Mouse (Mus musculus) monocyte, adult 5-6 weeks (primary cell): ENCODE measurements around the gene Vps35l. TPM values are rescaled to one million over a fixed set of nuclear protein-coding genes. Genes with fewer than 3 reads are reported as not detected.
A peak's percentile ranks its signal among the peaks of the same experiment; 100 is the strongest.

Experiments
- ATAC-seq: fragments of 153-309, 156-312 bp; replicated peaks from 2 replicates; pipeline ENCODE4 v1.8.0; 2017; ENCODE audit warnings: mild to moderate bottlenecking; ENCODE audit not compliant: low TSS enrichment, insufficient number of reproducible peaks, severe bottlenecking, poor library complexity, low FRiP score
- total RNA-seq: library from RNA; stranded (forward); fragments of 200-1000, 200-491, 200-594 nt; gene quantifications from 3 replicates; pipeline ENCODE4 v1.2.3, GENCODE M21; 2017

Vps35l gene
- total RNA-seq, 1 experiment from 2014 or later: 41.4 TPM

DNA sequence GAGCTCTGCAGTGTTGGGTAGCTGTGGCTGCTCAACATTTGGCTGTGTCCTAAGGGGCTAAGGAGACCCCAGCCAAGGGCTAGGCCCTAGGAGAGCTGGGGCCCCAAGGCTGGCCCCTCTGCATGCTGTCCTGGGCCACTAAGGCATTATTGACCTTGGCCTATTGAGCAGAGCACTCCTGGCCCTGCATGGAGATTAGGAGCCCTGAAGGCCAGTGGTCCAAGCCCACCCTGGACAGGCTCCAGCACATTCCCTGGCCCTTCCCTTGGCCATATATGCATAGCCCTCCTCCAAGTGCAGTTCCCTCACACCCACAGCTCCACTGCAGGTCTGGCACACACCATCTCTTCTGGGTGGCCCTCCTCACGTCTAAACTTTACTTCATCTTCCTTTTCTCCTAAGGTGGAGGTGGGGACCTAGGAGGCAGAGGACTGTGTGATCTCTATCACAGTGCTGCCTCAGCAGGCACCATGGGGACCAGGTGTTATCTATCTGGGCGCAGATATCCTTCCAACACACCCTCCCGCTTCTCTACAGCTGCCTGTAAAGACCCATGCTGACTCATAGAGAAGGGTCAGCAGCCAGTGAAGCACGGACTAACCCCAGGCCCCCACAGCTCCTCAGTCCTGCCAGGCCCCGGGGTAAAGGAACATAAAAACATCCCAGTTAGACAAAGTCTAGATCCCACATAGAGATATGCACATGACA is 109.7 kb downstream of the Vps35l start:
- ATAC-seq: no peak

DNA sequence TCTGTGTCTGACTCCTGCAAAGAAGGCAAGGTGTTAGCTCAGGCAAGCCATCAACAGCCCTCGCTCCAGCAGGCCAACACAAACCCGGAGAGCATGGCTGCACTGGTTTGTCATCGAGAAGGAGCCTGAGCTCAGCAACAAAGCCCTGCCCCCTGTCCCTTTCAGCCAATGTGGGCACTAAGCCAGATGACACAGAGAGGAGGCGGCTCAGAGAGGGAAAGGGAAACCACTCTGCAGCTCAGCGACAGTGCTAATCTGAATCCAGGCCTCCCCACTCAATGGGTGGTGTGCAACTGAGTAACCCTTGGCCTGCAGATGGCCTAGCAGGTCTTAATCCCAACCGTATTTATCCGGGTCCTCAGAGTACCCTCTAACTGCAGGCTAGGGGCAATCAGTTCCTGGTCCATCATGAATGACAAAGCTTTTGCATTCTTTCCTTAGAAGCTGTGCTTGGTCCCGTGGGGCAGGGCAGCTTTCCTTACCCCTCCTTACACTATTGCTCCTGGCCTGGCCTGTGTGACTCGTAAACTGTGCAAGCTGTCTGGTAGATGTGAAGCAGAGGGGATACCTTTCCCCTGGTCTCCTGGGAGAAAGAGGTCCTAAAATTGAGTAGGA is 110.8 kb downstream of the Vps35l start:
- ATAC-seq: no peak

DNA sequence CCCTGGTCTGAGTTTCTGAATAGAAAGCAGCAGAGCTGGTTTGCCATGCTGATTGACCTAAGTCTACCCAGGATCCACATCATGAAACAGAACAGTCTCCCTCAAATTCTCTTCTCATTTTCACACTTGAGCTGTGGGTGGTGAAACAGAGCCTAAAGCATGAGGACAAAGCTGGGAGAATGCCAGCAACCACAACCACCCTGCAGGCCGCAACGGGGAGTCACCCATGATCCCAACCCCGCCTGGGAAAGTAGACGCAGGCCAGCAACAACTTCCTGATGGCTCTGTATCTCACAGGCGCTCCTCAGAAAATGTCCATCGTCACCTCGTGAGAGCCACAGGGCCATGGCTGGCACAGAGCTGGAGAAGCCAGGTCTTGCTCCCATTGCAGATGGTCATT is 111.5 kb downstream of the Vps35l start:
- ATAC-seq: no peak

DNA sequence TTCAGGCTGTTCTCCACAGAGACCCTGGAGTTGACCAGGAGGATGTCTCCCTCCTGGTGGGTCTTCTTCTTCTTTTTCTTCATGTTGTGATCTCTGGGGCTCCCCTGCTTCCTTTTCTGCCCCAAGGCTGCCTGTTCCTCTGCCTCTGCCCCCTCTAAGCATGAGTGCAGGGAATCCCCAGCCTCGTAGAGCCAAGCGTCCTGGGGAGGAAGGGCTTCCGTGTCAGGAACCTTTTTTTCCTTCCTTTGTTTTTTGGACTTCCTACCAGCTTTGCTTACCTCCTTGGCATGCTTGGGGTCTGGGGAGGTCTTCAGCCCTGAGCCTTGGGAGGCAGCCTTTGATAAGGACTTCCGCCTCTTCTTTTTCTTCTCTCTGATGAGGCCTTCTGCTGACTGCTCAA is 112.6 kb downstream of the Vps35l start:
- no peak for ATAC-seq

DNA sequence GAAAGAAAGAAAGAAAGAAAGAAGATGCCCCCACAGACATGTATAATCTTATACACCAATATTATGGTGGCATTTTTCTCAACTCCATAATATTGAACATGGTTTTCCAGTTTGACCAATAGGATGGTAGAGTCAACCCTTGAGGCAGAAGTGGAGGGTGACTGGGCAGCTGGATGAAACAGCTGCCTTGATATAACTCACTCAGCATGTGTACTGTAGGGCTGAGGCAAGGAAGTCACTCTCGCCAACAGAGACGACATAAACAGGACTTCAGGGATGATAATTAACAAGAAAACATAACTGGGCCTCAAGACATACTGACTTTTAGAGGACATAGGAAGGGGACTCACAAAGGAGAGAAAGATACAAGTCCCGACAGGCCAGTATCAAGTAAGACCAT is 114.6 kb downstream of the Vps35l start:
- no peak for ATAC-seq

DNA sequence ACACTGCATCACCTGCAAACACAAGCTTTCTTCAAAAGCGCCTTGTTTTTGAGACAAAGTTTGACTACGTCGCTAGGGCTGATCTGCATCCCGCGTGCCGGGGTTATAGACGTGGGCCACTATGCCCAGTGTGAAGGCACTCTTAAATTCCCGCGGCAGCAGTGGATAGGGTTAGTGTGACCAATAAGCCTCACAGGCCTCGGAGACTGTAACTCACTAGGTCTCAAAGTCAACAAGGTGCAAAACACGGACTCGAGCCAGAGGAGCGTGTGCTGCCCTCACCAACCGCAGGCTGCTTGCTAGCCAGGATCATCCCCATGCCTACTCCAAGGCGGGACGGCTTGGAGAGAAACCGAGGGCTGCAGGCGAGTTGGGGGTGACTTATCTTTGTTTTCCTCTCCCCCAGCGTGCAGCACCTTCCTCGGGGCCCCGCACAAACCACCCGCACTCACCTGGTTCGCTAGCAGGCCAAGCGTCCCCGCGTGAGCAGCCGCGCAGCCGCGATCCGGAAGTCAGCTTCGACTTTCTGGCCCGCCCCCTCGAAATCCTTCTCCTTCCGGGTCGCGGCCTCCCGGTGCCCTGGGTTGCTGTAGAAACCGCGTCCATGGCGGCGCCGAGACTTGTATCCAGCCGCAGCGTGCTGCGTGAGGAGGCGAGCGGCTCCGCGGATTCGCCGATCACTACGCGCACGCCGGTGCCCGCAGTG is 115.3 kb downstream of the Vps35l start, which contains the start of gene Iqck:
TSS of gene Iqck (plus strand) at position 582 of the 706 bp plus-strand sequence.
- ATAC-seq: peak; percentile 90

DNA sequence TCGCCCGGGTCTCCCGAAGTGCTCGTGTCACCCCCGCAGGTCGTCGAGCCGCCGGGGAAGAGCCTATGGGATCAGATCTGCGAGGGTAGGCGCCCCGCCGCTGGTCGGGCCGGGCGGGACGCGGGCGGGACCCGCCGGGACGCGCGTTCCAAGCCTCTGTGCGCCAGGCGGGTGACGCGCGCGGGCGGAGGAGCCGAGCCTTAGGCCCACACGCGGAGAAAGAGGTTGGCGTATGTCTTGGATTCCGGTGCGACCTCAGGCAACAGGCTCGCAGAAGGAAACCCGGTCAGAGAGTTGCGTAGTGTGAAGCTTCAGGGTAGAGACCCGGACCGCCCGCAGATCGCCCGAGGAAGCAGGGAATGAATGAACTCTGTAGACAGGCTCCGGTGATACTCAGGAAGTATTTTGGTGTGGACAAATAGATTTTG is 115.9 kb downstream of the Vps35l start, which contains the start of gene Knop1:
TSS of gene Knop1 (minus strand) at position 378 of the 428 bp plus-strand sequence.
- no peak for ATAC-seq

DNA sequence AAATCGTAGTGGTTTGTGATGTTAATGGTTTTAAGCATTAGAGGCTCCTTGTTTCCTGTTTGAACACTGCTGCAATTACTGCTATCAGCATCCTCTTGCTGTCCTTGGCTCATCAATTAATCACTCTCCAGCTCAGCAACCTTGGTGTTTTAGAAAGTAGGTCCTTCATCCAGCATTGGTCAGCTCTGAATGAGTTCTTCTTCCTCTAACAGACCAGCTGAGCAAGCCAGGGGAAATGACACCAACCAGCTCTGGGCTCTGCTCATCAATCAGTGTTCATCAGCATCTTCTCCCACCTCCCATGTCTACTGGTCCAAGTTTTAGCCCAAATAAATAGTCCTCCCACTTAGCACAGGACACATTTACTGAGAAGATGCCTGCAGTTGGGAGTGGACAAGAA is 118.6 kb downstream of the Vps35l start:
- no peak for ATAC-seq

DNA sequence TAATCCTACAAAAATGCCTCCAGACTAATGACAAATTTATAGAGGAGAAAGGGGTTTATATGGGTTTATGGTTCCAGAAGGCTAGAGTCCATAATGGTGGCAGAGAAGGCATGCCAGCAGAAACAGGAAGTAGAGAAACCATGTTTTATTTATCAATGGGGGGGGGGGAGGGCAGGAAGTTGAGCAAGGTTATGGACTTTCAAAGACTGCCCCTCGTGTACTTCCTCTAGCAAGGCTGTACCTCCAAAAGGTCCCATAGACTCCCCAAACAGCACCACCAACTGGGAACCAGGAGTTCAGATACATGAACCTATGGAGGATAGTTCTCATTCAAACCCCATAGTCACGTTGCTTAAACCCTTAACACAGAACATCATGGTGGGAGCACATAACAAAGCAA is 125.3 kb downstream of the Vps35l start:
- ATAC-seq: no peak

DNA sequence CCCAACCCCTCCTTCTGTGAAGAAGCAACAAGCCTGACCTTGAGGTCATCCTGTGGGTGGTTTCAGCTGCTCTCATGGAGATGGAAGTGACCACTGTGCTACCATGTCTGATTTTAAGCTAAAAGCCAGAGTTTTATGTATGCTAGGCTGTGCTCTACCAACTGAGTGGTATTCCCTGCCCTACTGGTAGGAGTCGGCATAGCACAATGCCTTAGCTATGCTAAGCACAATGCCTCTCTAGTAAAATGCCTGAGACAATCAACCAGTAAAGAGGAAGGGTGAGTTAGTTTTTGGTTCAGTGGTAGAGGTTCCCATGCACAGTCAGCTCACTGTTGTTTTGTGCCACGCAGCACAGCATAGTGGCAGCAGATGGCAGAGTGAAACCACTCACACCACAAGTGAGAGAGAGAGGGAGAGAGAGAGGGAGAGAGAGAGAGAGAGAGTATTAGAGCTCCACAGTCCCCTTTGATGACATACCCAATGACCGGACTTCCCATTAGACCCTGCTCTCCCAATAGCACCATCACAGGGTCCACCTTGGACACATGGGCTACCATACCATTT is 139.5 kb downstream of the Vps35l start:
- no peak for ATAC-seq

DNA sequence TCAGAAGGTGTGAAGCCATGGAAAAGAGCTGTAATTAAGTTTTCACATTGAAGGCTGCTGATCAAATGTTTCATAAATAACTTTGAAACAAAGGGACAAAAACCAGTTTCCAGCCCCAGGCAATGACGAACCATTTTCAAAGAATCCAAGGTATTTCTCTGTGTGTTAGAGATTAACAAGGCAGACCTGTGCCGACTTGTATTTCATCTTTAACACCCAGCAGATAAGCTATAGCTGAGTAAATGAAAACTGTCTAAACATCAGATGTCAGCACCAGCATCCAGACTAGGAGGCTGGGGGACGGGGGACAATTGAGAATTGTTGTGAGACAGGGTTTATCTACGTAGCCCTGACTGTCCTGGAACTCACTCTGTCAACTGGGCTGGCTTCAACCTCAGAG is 143.9 kb downstream of the Vps35l start:
- ATAC-seq: no peak

DNA sequence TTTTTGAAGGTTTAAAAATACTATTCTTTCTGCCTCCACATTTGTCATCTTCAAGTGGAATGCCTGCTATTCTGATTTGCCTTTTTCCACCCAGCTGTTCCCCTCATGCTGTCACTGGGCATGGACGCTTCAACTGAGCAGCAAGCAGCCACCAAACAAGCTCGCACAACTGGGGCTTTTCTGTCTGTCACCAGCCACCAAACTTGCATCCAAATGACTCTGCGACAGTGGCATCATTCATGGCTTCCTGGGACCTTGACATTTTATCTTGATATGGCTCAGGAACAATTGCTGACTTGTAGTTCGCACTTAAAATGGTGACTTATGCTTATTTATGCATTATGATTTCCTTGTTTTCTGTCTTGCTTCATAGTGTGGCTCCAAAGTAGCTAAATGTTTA is 144.9 kb downstream of the Vps35l start:
- no peak for ATAC-seq

DNA sequence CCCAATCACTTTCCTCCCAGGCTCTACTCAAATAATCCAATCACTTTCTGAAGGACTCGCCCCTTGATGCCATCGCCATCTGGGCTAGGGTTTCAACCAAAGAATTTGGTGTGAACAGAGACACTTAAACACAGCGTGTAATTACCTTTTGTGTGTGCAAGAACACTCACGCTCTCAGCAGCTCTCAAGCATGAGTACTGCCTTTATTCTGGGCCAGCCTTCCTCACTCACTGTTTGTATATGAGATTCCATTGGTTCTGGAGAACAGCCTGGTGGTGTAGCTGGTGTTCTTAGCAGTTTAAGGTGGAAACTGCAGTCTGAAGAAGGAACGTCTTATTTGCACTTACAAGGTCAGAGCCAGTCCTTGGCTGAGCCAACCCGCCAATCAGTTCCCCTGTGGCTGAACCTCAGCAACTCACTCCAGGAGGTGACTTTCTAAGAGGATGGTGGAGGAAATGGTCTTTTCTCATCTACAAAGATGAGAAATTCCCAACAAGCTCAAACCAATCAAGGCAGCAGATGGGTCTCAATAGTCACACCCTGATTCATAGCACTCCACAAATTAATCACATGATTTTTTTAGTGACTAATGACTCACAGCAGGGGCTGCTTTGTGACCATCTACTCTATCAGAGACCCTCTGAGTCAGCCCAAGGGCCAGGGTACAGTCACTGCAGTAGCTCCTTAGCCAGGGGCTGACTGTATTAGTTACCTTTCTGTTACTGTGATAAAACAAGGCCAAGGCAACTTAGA is 147.5 kb downstream of the Vps35l start:
- ATAC-seq: no peak

DNA sequence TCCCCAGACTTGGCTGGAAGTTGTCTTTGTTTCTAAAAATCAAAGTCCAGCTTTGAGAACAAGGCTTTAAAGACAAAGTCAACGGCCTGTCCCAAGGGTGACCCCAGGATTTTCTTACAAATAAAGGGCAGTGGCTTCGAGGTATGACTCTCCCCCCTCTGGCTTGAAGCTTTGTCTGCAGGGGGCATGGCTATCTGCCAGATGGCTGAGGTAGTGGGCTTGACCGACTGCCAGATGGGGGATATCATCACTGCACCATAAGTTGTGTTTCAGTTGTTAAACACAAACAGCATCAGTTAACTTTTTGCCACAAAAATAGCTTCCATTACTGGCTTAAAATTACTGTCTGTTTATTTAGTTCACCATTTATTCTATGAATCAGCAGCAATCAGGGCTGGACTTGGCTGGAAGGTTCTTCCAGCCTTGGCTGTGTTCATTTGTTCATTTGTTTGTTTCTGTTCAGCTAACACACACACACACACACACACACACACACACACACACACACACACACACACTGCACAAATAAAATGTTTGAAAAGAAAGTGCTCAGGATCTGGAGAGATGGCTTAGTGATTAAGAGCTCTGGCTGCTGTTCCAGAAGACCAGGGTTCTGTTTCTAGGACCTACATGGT is 149.1 kb downstream of the Vps35l start:
- ATAC-seq: no peak

Other genes with a start within 250 kb of the Vps35l start
- gene Itpripl2, start 248.3 kb upstream of the Vps35l start, total RNA-seq: 13.5 to 17.3 TPM (median 14.1 TPM) in 3 replicates
- 4.1 to 7.9 TPM (median 5.2 TPM) in 3 replicates for gene Coq7, start 206.9 kb upstream of the Vps35l start, total RNA-seq
- gene Tmc7, start 155.5 kb upstream of the Vps35l start, total RNA-seq: not detected in 3 replicates
- not detected in 3 replicates for gene Tmc5, start 142.9 kb upstream of the Vps35l start, total RNA-seq
- 19.4 to 40.3 TPM (median 26.7 TPM) in 3 replicates for gene Gde1, start 34.4 kb upstream of the Vps35l start, total RNA-seq
- 6.9 to 12.5 TPM (median 8.4 TPM) in 3 replicates for gene Ccp110, start 27.7 kb upstream of the Vps35l start, total RNA-seq
- 0.38 TPM in 1 of 3 replicates, not detected in the others for gene Iqck, start 115.5 kb downstream of the Vps35l start, total RNA-seq
- 10.1 to 19.7 TPM (median 15.1 TPM) in 3 replicates for gene Knop1, start 116.0 kb downstream of the Vps35l start, total RNA-seq